Mouse (Mus musculus) lung, postnatal 0 days (tissue): ENCODE data around the gene Arnt2.

Source experiments
- CTCF ChIP-seq: IDR thresholded peaks from 2 replicates; pipeline ENCODE4 v1.5.1; 2016; ENCODE audit warnings: antibody characterized with exemption, mild to moderate bottlenecking
- EP300 ChIP-seq: IDR thresholded peaks from 2 replicates; pipeline ENCODE4 v1.6.1; 2016; ENCODE audit warnings: antibody characterized with exemption, mild to moderate bottlenecking, control low read depth

DNA sequence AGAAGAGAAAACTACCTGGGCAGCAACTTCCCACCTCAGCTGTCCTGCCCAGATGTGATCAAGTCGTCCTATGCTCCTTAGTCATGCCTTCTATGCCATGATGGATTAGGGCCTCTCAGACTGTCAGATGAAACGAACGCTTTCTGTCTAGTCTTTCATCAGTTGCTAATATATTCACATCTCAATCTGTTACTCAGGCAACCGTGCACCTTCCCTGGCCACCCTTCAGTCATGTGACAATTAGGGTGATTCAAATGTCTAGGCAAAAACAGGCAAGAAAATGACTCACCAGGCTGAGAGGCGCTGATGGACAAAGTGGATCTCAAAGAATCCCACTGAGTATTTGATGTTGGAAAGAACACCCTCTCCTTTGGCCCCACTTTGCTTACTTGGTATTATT, 6.6 kb downstream of the Arnt2 start:
- TF ChIP-seq CTCF: no peak
- TF ChIP-seq EP300: no peak
